9 mouse cellular contexts compared by ENCODE assay signal in genomic region chr3:157566725-157567565, GRCm38 (mm10). TPM values are rescaled to one million over a fixed set of nuclear protein-coding genes. Genes with fewer than 3 reads are reported as not detected.
DNase-seq lines count a peak whose midpoint lies in the region; ATAC-seq and TF ChIP-seq lines count a peak whose summit lies in the region.
"Had no signal": no experiment of that assay in that cellular context is flagged by ENCODE, and none has a peak within 500 bp of the region (broad histone marks: within the 10 kb centered on the region; RNA-seq: fewer than 3 reads in every experiment).

Gene Ptger3 (plus strand): TSS chr3:157566892.

- DNase-seq in gastrocnemius, adult 2 months = peak; percentile 35
- DNase-seq in gastrocnemius, adult 8-10 months (ENCODE audit: low spot score in 2 of 2) = no peak
- DNase-seq in adrenal gland, adult 8-10 months = no peak
- DNase-seq in limb, embryonic 10.5 days (ENCODE audit: low spot score) = peak; percentile 64

- peak; percentile 71 for ATAC-seq in forebrain, embryonic 12.5 days (ENCODE audit: low FRiP score)
- peak; percentile 27 for ATAC-seq in inflammation-experienced regulatory T-cells, adult 6 months
- ATAC-seq in midbrain, embryonic 13.5 days = peak; percentile 65

- no peak within 1 kb of the TSS for H3K27ac ChIP-seq in gastrocnemius, adult 2 months
- no peak within 1 kb of the TSS for H3K27ac ChIP-seq in forebrain, embryonic 12.5 days
- 0 out of 2 replicates have a peak within 1 kb of the TSS, but pooled peaks have one; percentile 36 for H3K27ac ChIP-seq in limb, embryonic 10.5 days
- no peak within 1 kb of the TSS for H3K27ac ChIP-seq in midbrain, embryonic 13.5 days
- no peak within 1 kb of the TSS for H3K27ac ChIP-seq in testis, adult 2 months (ENCODE audit: control insufficient read depth, insufficient read depth, low read depth, low read length)

- H3K4me2 ChIP-seq in forebrain, embryonic 12.5 days = peak within 1 kb of the TSS; percentile 79
- peak within 1 kb of the TSS; percentile 82 for H3K4me2 ChIP-seq in midbrain, embryonic 13.5 days (replicated peaks)

- H3K27me3 ChIP-seq in forebrain, embryonic 12.5 days = peaks cover 53% of the 10 kb centered on the region
- H3K27me3 ChIP-seq in limb, embryonic 10.5 days (ENCODE audit: low read depth, poor library complexity, severe bottlenecking) = peaks cover 59% of the 10 kb centered on the region
- peaks cover 39% of the 10 kb centered on the region for H3K27me3 ChIP-seq in midbrain, embryonic 13.5 days
- no peaks in the 10 kb centered on the region for H3K27me3 ChIP-seq in testis, adult 2 months (ENCODE audit: control insufficient read depth, insufficient read depth, low read length)
- H3K27me3 ChIP-seq: CH12.LX had no signal

- intact Hi-C loops in gastrocnemius, adult 2 months (cut with DNase I) = no loop called here

- peaks cover 12% of the 10 kb centered on the region for H3K4me1 ChIP-seq in forebrain, embryonic 12.5 days
- H3K4me1 ChIP-seq in limb, embryonic 10.5 days = peaks cover 15% of the 10 kb centered on the region
- peaks cover 15% of the 10 kb centered on the region for H3K4me1 ChIP-seq in midbrain, embryonic 13.5 days (replicated peaks)
- H3K4me1 ChIP-seq in testis, adult 2 months (ENCODE audit: control insufficient read depth, insufficient read depth, low read length) = peaks cover 12% of the 10 kb centered on the region

- H3K36me3 ChIP-seq in forebrain, embryonic 12.5 days (replicated peaks) = no peaks in the 10 kb centered on the region
- H3K36me3 ChIP-seq in limb, embryonic 10.5 days = no peaks in the 10 kb centered on the region
- H3K36me3 ChIP-seq in midbrain, embryonic 13.5 days = no peaks in the 10 kb centered on the region
- H3K36me3 ChIP-seq in testis, adult 2 months (ENCODE audit: control insufficient read depth, insufficient read depth, low read length) = no peaks in the 10 kb centered on the region

- no peak for TF ChIP-seq CTCF in gastrocnemius, adult 2 months (IDR thresholded peaks at IDR 0.05)
- TF ChIP-seq CTCF in testis, adult 2 months (IDR thresholded peaks at IDR 0.05; ENCODE audit: control insufficient read depth, insufficient read depth, insufficient replicate concordance, low read depth, low read length) = no peak

- TF ChIP-seq POLR2A in testis, adult 2 months (IDR thresholded peaks at IDR 0.05; ENCODE audit: control insufficient read depth, low read depth, low read length) = no peak

- H3K9ac ChIP-seq in forebrain, embryonic 12.5 days = peak within 1 kb of the TSS; percentile 30; the same call in 1 of the 2 replicates
- H3K9ac ChIP-seq in midbrain, embryonic 13.5 days (replicated peaks) = peak within 1 kb of the TSS; percentile 37; the same call in 1 of the 2 replicates

- WGBS in forebrain, embryonic 12.5 days = 1% methylated on average over 84 of the region's 84 CpGs
- 1% methylated on average over 84 of the region's 84 CpGs for WGBS in limb, embryonic 10.5 days
- WGBS in midbrain, embryonic 13.5 days = 2% methylated on average over 84 of the region's 84 CpGs

- H3K9me3 ChIP-seq in forebrain, embryonic 12.5 days = no peaks in the 10 kb centered on the region
- no peaks in the 10 kb centered on the region for H3K9me3 ChIP-seq in limb, embryonic 10.5 days (replicated peaks)
- H3K9me3 ChIP-seq in midbrain, embryonic 13.5 days = no peaks in the 10 kb centered on the region

- peak within 1 kb of the TSS; percentile 60 for H3K4me3 ChIP-seq in gastrocnemius, adult 2 months
- H3K4me3 ChIP-seq in forebrain, embryonic 12.5 days (replicated peaks) = peak within 1 kb of the TSS; percentile 43
- peak within 1 kb of the TSS; percentile 56 for H3K4me3 ChIP-seq in limb, embryonic 10.5 days
- H3K4me3 ChIP-seq in midbrain, embryonic 13.5 days (replicated peaks) = peak within 1 kb of the TSS; percentile 49
- H3K4me3 ChIP-seq in testis, adult 2 months (ENCODE audit: control insufficient read depth, low read depth, low read length) = peak within 1 kb of the TSS; percentile 32

RNA-seq across cellular contexts. Expression of gene Ptger3, which starts in this region (rescaled TPM):
- under 1 TPM in 1 of 2 experiments, not detected in 1; 0.89 TPM for total RNA-seq in gastrocnemius, adult 2 months (2021)
- 1 to 10 TPM in 1 of 4 experiments, under 1 TPM in 3; 0.24 to 1.4 (median 0.85) TPM for total RNA-seq in gastrocnemius, adult 8-10 months (2022)
- total RNA-seq in adrenal gland, adult 8-10 months (2022) = 10 to 100 TPM in 3 of 4 experiments, 1 to 10 TPM in 1; 9.8 to 26.7 (median 17.5) TPM
- 2.0 and 2.3 TPM in 2 replicates for polyA plus RNA-seq in forebrain, embryonic 12.5 days (2016; fragmentation: Nextera tagmentation; extraction: Ambion mirVana)
- not detected for polyA plus RNA-seq in inflammation-experienced regulatory T-cells, adult 6 months (2017; shearing (Covaris generic))
- polyA plus RNA-seq in limb, embryonic 10.5 days (2016; fragmentation: Nextera tagmentation; extraction: Ambion mirVana) = 1.4 and 1.5 TPM in 2 replicates
- polyA plus RNA-seq in midbrain, embryonic 13.5 days (2015; fragmentation: Nextera tagmentation; extraction: Ambion mirVana) = 1.5 and 1.6 TPM in 2 replicates
- 0.17 TPM in 1 of 2 replicates, not detected in the other for polyA plus RNA-seq in testis, adult 2 months (2012; rRNA removed)
- total RNA-seq: CH12.LX had no signal

Comparison
In these comparisons a context has a peak if more than half of its experiments do, and no peak if none do; other contexts are left out.
1. RNA of gene Ptger3 (total RNA-seq): 9.8 to 26.7 TPM in adrenal gland, adult 8-10 months; 0.24 to 1.4 TPM in gastrocnemius, adult 8-10 months and 0.89 TPM in gastrocnemius, adult 2 months; every median in the first group is over 4 times any median in the second.
2. Peak in DNase-seq and H3K4me3 ChIP-seq in gastrocnemius, adult 2 months; RNA of the gene not detected or under 1 TPM.
3. Peak in ATAC-seq in inflammation-experienced regulatory T-cells, adult 6 months; RNA of the gene not detected or under 1 TPM.
4. Peak in every context shown above with its lines, with median percentiles within 50 percentile points of each other: H3K4me3 ChIP-seq and ATAC-seq.